Mouse (Mus musculus): ENCODE measurements at regions not wholly inside any gene's neighbourhood (a gene's known extent, or its start where the extent isn't known, plus 50 kb on each side); places are given as distances from the start of the nearest gene placed in this dataset.

DNA sequence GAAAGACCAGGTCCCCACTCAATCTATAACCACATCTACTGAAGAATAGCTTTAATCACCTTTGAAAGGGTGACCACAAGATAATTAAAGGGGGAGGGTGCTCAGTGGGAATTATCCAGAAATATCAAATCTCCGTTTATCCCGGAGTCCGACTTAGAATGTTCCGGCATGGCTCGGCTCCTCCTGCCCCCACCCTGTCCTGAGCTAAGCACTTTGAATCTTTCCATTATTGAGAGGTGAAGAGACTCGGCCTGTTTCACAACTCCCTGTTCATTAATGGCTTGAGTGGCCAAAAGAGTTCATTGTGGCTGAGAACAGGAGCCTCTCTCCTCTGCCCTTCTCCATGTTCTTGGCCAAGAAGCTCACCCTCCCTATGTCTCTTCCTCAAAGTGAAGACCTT is 181.0 kb downstream of the 3110018I06Rik start:
- Histone ChIP-seq H3K4me2 (replicated peaks; ENCODE audit: low read depth) (no peak overlapping the region), H3K9ac (ENCODE audit: low read depth, low read length) (no peak overlapping the region), H3K36me3 (ENCODE audit: control insufficient read depth, insufficient read depth) (no peaks in the 10 kb centered on the region), H3K27ac (ENCODE audit: low read depth, low read length) (no peak overlapping the region), H3K4me3 (ENCODE audit: low read depth, low read length) (no peak overlapping the region), H3K9me3 (ENCODE audit: control insufficient read depth) (no peaks in the 10 kb centered on the region), H3K4me1 (replicated peaks; ENCODE audit: control insufficient read depth, insufficient read depth, low read length) (no peaks in the 10 kb centered on the region), H3K27me3 (replicated peaks; ENCODE audit: control insufficient read depth, insufficient read depth, low read length) (no peaks in the 10 kb centered on the region)
- no peak for TF ChIP-seq CTCF (IDR thresholded peaks at IDR 0.05; ENCODE audit: low read depth)
- 87% methylated on average over 6 of the region's 6 CpGs for WGBS
- ATAC-seq: no peak

GRCm38 (mm10) chr12:107669910-107670309 is 181.5 kb downstream of the 3110018I06Rik start:
- TF ChIP-seq CTCF (IDR thresholded peaks at IDR 0.05; ENCODE audit: low read depth): no peak
- no peaks in the 10 kb centered on the region for H3K27me3 ChIP-seq (replicated peaks; ENCODE audit: control insufficient read depth, insufficient read depth, low read length)
- no peak overlapping the region for H3K4me3 ChIP-seq (ENCODE audit: low read depth, low read length)
- no peak overlapping the region for H3K9ac ChIP-seq (ENCODE audit: low read depth, low read length)
- no peak for ATAC-seq
- H3K27ac ChIP-seq (ENCODE audit: low read depth, low read length): no peak overlapping the region
- no peak overlapping the region for H3K4me2 ChIP-seq (replicated peaks; ENCODE audit: low read depth)
- H3K36me3 ChIP-seq (ENCODE audit: control insufficient read depth, insufficient read depth): no peaks in the 10 kb centered on the region
- no peaks in the 10 kb centered on the region for H3K9me3 ChIP-seq (ENCODE audit: control insufficient read depth)
- 63% methylated on average over 10 of the region's 10 CpGs for WGBS
- no peaks in the 10 kb centered on the region for H3K4me1 ChIP-seq (replicated peaks; ENCODE audit: control insufficient read depth, insufficient read depth, low read length)

- Histone ChIP-seq H3K4me3 (ENCODE audit: low read depth, low read length) (no peak overlapping the region), H3K4me2 (replicated peaks; ENCODE audit: low read depth) (no peak overlapping the region), H3K36me3 (ENCODE audit: control insufficient read depth, insufficient read depth) (no peaks in the 10 kb centered on the region), H3K9me3 (ENCODE audit: control insufficient read depth) (no peaks in the 10 kb centered on the region), H3K27me3 (replicated peaks; ENCODE audit: control insufficient read depth, insufficient read depth, low read length) (no peaks in the 10 kb centered on the region), H3K9ac (ENCODE audit: low read depth, low read length) (no peak overlapping the region), H3K4me1 (replicated peaks; ENCODE audit: control insufficient read depth, insufficient read depth, low read length) (no peaks in the 10 kb centered on the region), H3K27ac (ENCODE audit: low read depth, low read length) (no peak overlapping the region)
- 44% methylated on average over 7 of the region's 7 CpGs for WGBS
- no peak for ATAC-seq
- no peak for TF ChIP-seq CTCF (IDR thresholded peaks at IDR 0.05; ENCODE audit: low read depth)
Measured at GRCm38 (mm10) chr12:107677076-107677475, 188.6 kb downstream of the 3110018I06Rik start.

DNA sequence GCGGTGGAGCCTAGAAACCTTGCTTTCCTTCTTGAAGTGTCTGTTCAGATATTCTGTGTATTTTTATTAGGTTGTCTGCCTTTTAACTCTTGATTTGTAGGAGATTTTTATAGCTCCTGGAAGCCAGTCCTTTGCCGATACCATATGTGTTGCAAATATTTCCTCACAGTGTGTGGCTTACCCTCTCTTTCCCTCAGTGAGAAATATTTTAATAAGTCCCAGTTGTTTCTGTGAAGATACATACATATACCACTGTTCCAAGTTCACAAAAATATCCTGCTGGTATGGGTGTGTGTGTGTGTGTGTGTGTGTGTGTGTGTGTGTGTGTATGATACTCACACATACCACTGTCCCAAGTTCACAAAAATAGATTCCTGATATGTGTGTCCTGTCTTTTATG is 199.0 kb downstream of the 3110018I06Rik start:
- no peak overlapping the region for H3K4me2 ChIP-seq (replicated peaks; ENCODE audit: low read depth)
- H3K36me3 ChIP-seq (ENCODE audit: control insufficient read depth, insufficient read depth): no peaks in the 10 kb centered on the region
- no peaks in the 10 kb centered on the region for H3K9me3 ChIP-seq (ENCODE audit: control insufficient read depth)
- 83% methylated on average over 2 of the region's 2 CpGs for WGBS
- no peak for TF ChIP-seq CTCF (IDR thresholded peaks at IDR 0.05; ENCODE audit: low read depth)
- no peak overlapping the region for H3K27ac ChIP-seq (ENCODE audit: low read depth, low read length)
- no peak overlapping the region for H3K9ac ChIP-seq (ENCODE audit: low read depth, low read length)
- no peaks in the 10 kb centered on the region for H3K27me3 ChIP-seq (replicated peaks; ENCODE audit: control insufficient read depth, insufficient read depth, low read length)
- H3K4me3 ChIP-seq (ENCODE audit: low read depth, low read length): no peak overlapping the region
- H3K4me1 ChIP-seq (replicated peaks; ENCODE audit: control insufficient read depth, insufficient read depth, low read length): no peaks in the 10 kb centered on the region
- no peak for ATAC-seq

DNA sequence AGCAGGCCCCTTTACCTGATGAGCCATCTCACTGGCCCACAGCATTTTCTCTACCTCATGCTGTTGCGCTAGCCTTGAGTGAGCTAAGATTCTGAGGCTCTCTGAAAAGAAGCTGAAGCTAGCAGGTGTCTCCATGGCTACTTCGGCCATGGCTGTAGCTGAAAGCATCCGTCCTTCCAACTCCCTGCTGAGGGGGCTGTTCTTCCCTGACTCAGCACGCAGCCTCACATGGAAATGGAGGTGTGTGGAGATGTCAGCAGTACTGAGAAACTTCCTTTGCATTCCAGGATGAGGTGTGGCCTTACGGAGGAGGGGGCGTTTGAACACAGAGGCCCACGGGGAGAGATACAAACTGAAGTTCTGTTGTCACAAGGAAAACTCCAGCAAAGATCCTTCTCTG is 201.0 kb downstream of the 3110018I06Rik start:
- no peak for ATAC-seq
- Histone ChIP-seq H3K9ac (ENCODE audit: low read depth, low read length) (no peak overlapping the region), H3K36me3 (ENCODE audit: control insufficient read depth, insufficient read depth) (no peaks in the 10 kb centered on the region), H3K9me3 (ENCODE audit: control insufficient read depth) (no peaks in the 10 kb centered on the region), H3K27ac (ENCODE audit: low read depth, low read length) (no peak overlapping the region), H3K4me2 (replicated peaks; ENCODE audit: low read depth) (no peak overlapping the region), H3K27me3 (replicated peaks; ENCODE audit: control insufficient read depth, insufficient read depth, low read length) (no peaks in the 10 kb centered on the region), H3K4me3 (ENCODE audit: low read depth, low read length) (no peak overlapping the region), H3K4me1 (replicated peaks; ENCODE audit: control insufficient read depth, insufficient read depth, low read length) (no peaks in the 10 kb centered on the region)
- 63% methylated on average over 7 of the region's 7 CpGs for WGBS
- no peak for TF ChIP-seq CTCF (IDR thresholded peaks at IDR 0.05; ENCODE audit: low read depth)

DNA sequence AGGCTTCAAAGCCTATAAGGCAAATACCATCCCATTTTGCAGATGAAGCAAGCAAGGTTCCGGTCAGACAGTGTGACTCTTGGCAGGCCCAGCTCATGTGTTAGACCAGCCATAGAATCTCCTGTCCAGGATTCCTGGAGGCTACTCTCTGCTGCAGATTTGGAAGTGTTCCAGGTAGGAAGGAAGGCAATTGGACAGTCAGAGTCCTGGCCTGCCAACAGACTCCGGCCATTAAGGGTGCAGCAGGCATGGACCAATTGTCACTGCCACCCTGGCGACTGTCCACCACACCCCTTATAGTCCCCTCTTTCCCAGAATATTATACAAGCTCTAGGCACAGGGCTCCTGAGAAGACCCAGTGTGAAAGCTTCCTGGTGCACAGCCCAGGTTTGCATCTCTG is 201.6 kb downstream of the 3110018I06Rik start:
- Histone ChIP-seq H3K4me1 (replicated peaks; ENCODE audit: control insufficient read depth, insufficient read depth, low read length) (0 out of 2 replicates have a peak, but pooled peaks cover 3% of the 10 kb centered on the region), H3K27me3 (replicated peaks; ENCODE audit: control insufficient read depth, insufficient read depth, low read length) (no peaks in the 10 kb centered on the region), H3K36me3 (ENCODE audit: control insufficient read depth, insufficient read depth) (no peaks in the 10 kb centered on the region), H3K9me3 (ENCODE audit: control insufficient read depth) (no peaks in the 10 kb centered on the region), H3K27ac (ENCODE audit: low read depth, low read length) (no peak overlapping the region), H3K4me2 (replicated peaks; ENCODE audit: low read depth) (no peak overlapping the region), H3K4me3 (ENCODE audit: low read depth, low read length) (no peak overlapping the region), H3K9ac (ENCODE audit: low read depth, low read length) (no peak overlapping the region)
- 77% methylated on average over 3 of the region's 3 CpGs for WGBS
- no peak for ATAC-seq
- no peak for TF ChIP-seq CTCF (IDR thresholded peaks at IDR 0.05; ENCODE audit: low read depth)

GRCm38 (mm10) chr12:107693693-107694092 is 205.3 kb downstream of the 3110018I06Rik start:
- no peak for TF ChIP-seq CTCF (IDR thresholded peaks at IDR 0.05; ENCODE audit: low read depth)
- 0 out of 2 replicates have a peak, but pooled peaks cover 3% of the 10 kb centered on the region for H3K4me1 ChIP-seq (replicated peaks; ENCODE audit: control insufficient read depth, insufficient read depth, low read length)
- 71% methylated on average over 6 of the region's 6 CpGs for WGBS
- H3K27me3 ChIP-seq (replicated peaks; ENCODE audit: control insufficient read depth, insufficient read depth, low read length): no peaks in the 10 kb centered on the region
- H3K9me3 ChIP-seq (ENCODE audit: control insufficient read depth): no peaks in the 10 kb centered on the region
- H3K4me2 ChIP-seq (replicated peaks; ENCODE audit: low read depth): no peak overlapping the region
- no peak overlapping the region for H3K9ac ChIP-seq (ENCODE audit: low read depth, low read length)
- ATAC-seq: no peak
- no peak overlapping the region for H3K4me3 ChIP-seq (ENCODE audit: low read depth, low read length)
- H3K36me3 ChIP-seq (ENCODE audit: control insufficient read depth, insufficient read depth): no peaks in the 10 kb centered on the region
- no peak overlapping the region for H3K27ac ChIP-seq (ENCODE audit: low read depth, low read length)
